Mouse (Mus musculus) midbrain, embryonic 15.5 days (tissue): ENCODE data around the gene Mitf. TPM values are rescaled to one million over a fixed set of nuclear protein-coding genes. Genes with fewer than 3 reads are reported as not detected.

Experiments
- ATAC-seq: fragments of 200-750 bp; cut with Nextera tagmentation; replicated peaks from 2 replicates; pipeline ENCODE4 v1.8.0; 2017; ENCODE audit warnings: moderate TSS enrichment
- H3K27ac ChIP-seq: fragments of 300-500 bp; sonication (generic); 2 replicates; pipeline ENCODE4 v1.5.1; 2015; ENCODE audit warnings: mild to moderate bottlenecking, inconsistent platforms
- H3K27me3 ChIP-seq: fragments of 300-500 bp; sonication (generic); replicated peaks from 2 replicates; pipeline ENCODE4 v1.6.1; 2015; ENCODE audit warnings: inconsistent platforms
- H3K36me3 ChIP-seq: fragments of 300-500 bp; sonication (generic); replicated peaks from 2 replicates; pipeline ENCODE4 v1.6.1; 2015; ENCODE audit warnings: inconsistent platforms
- H3K4me1 ChIP-seq: fragments of 300-500 bp; sonication (generic); 2 replicates; pipeline ENCODE4 v1.6.1; 2015; ENCODE audit warnings: inconsistent platforms
- H3K4me2 ChIP-seq: fragments of 300-500 bp; sonication (generic); 2 replicates; pipeline ENCODE4 v1.6.1; 2015; ENCODE audit warnings: inconsistent platforms, mild to moderate bottlenecking, moderate library complexity
- H3K4me3 ChIP-seq: fragments of 300-500 bp; sonication (generic); 2 replicates; pipeline ENCODE4 v1.5.1; 2015; ENCODE audit warnings: mild to moderate bottlenecking, inconsistent platforms
- H3K9ac ChIP-seq: fragments of 300-500 bp; sonication (generic); 2 replicates; pipeline ENCODE4 v1.6.1; 2015; ENCODE audit warnings: mild to moderate bottlenecking, inconsistent platforms
- H3K9me3 ChIP-seq: fragments of 300-500 bp; sonication (generic); 2 replicates; pipeline ENCODE4 v1.6.1; 2016; ENCODE audit warnings: inconsistent platforms
- WGBS: fragments of 180-500 bp; shearing (Covaris S2); methylation state at CpG from one replicate; pipeline ENCODE4 v1.1.7; 2015; ENCODE audit warnings: mixed read lengths; 5-methylcytosine and 5-hydroxymethylcytosine counted together
- polyA plus RNA-seq: library from polyadenylated mRNA; unstranded; fragments of >200 nt; fragmentation: Nextera tagmentation; extraction: Ambion mirVana; gene quantifications from 2 replicates; pipeline ENCODE4 v1.2.1, GENCODE M21; 2015

The Mitf gene
- polyA plus RNA-seq, 1 experiment from 2014 or later: 1.1 TPM

DNA sequence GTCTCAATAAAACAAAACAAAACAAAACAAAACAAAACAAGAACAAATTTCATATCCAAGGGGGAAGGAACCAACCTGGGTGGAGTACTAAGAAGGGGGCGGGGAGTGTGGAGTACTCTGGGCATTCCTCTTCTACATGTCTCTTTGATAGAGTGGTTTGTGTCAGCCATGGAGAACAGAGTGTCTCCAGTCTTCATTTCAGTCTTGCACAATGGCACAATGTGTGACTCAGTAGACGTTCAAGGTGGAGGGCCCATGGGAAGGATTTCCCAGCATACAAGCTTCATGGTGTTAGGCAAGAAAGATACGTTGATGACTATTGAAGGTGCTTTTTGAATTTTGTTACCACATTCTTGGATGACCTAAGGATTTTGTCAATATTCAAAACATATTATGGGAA is 117.4 kb downstream of the Mitf start:
- 91% methylated on average over 3 of the region's 3 CpGs for WGBS
- H3K9me3 ChIP-seq: no peaks in the 10 kb centered on the region
- ATAC-seq: no peak
- no peaks in the 10 kb centered on the region for H3K27me3 ChIP-seq
- H3K36me3 ChIP-seq: no peaks in the 10 kb centered on the region
- no peaks in the 10 kb centered on the region for H3K4me1 ChIP-seq
- no peak overlapping the region for H3K4me3 ChIP-seq
- H3K9ac ChIP-seq: no peak overlapping the region
- no peak overlapping the region for H3K4me2 ChIP-seq
- no peak overlapping the region for H3K27ac ChIP-seq

DNA sequence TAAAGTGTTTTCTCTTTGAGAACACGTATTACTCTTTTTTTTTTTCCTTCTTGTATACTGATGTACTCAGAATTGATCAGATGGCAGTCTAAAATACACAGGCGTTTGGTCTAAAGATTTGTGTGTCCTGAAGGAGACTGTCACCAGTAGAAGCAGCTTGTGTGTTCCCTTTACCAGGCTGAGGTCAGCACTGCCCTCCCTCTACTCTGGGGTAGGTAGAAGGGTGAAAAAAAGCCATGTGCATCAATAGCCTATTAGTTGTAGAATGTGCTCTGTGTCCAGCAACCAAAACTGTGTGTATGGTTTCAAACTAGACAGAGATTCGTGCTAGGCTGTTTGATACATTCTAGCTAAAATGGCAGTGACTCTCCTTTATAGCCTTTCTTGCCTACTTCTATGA is 122.2 kb downstream of the Mitf start:
- H3K4me2 ChIP-seq: no peak overlapping the region
- no peaks in the 10 kb centered on the region for H3K9me3 ChIP-seq
- H3K9ac ChIP-seq: no peak overlapping the region
- no peak overlapping the region for H3K27ac ChIP-seq
- no peak for ATAC-seq
- H3K4me1 ChIP-seq: no peaks in the 10 kb centered on the region
- H3K27me3 ChIP-seq: no peaks in the 10 kb centered on the region
- H3K4me3 ChIP-seq: no peak overlapping the region
- no peaks in the 10 kb centered on the region for H3K36me3 ChIP-seq
- WGBS: 63% methylated on average over 3 of the region's 3 CpGs

DNA sequence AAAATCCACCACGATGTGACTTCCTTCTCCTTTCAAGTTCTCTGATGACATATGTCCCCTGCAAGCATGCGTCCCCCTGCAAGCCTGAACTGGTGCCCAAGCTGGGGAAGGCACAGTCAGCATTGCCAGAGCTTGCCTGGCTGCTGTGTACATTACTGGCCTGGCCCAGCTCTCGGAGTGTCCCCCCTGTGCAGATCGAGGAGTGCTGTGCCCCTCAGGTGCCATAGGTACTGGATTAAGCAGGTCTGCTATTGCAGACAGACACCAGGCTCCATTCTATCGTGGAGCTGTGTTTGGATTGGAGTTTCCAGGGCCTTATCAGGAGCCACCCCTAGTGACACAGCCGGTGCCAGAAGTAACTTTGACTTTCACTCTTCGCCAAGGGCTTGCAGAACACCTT is 122.6 kb downstream of the Mitf start:
- H3K27ac ChIP-seq: no peak overlapping the region
- no peaks in the 10 kb centered on the region for H3K27me3 ChIP-seq
- ATAC-seq: no peak
- WGBS: 73% methylated on average over 7 of the region's 7 CpGs
- no peak overlapping the region for H3K4me3 ChIP-seq
- no peaks in the 10 kb centered on the region for H3K4me1 ChIP-seq
- no peaks in the 10 kb centered on the region for H3K9me3 ChIP-seq
- no peak overlapping the region for H3K4me2 ChIP-seq
- H3K9ac ChIP-seq: no peak overlapping the region
- H3K36me3 ChIP-seq: no peaks in the 10 kb centered on the region

GRCm38 (mm10) chr6:97937139-97937538 is 130.3 kb downstream of the Mitf start:
- no peaks in the 10 kb centered on the region for H3K9me3 ChIP-seq
- ATAC-seq: no peak
- H3K4me3 ChIP-seq: no peak overlapping the region
- H3K36me3 ChIP-seq: no peaks in the 10 kb centered on the region
- no peak overlapping the region for H3K27ac ChIP-seq
- H3K9ac ChIP-seq: no peak overlapping the region
- H3K4me2 ChIP-seq: no peak overlapping the region
- H3K27me3 ChIP-seq: no peaks in the 10 kb centered on the region
- WGBS: 69% methylated on average over 5 of the region's 5 CpGs
- H3K4me1 ChIP-seq: peaks cover 12% of the 10 kb centered on the region

DNA sequence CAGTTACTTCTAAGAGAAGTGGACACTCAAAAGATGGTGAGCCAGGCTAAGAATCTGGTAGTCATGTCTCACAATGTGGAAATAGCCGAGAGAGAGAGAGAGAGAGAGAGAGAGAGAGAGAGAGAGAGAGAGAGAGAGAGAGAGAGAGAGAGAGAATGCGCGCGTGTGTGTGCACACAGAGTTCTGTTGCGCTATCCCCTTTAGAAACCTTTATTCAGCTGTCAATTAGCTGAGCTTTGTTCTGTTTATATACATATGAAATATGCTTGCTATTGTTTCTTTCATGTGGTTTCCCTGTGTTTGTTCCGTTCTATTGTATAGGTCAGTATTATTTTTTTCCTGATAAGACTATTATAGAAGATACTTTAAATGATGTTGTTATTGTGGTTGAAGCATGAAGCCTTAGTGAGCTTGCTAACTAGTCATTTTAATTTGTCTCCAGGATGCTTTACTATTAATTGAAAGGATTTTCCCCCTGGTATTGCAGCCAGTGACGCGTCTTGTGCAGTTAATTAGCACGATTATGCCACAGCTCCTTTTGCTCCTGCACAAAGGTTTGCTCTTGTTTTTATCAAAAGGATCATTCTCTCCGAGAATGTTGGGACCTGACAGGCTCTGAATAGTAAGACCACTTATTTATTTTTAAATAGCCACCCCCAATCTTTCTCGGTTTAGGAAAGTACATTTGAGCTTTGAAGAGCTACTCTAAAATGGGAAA is 131.2 kb downstream of the Mitf start:
- Histone ChIP-seq H3K27ac (0 out of 2 replicates have a peak overlapping the region, but pooled peaks have one; percentile 38), H3K27me3 (no peaks in the 10 kb centered on the region), H3K4me3 (no peak overlapping the region), H3K36me3 (no peaks in the 10 kb centered on the region), H3K4me1 (peaks cover 12% of the 10 kb centered on the region), H3K9ac (no peak overlapping the region), H3K4me2 (peak overlapping the region; percentile 36), H3K9me3 (no peaks in the 10 kb centered on the region)
- ATAC-seq: 0 out of 2 replicates have a peak, but pooled peaks have one; percentile 33
- WGBS: 13% methylated on average over 11 of the region's 11 CpGs

- H3K9me3 ChIP-seq: no peaks in the 10 kb centered on the region
- no peaks in the 10 kb centered on the region for H3K36me3 ChIP-seq
- H3K9ac ChIP-seq: no peak overlapping the region
- H3K4me2 ChIP-seq: no peak overlapping the region
- no peak overlapping the region for H3K27ac ChIP-seq
- peaks cover 12% of the 10 kb centered on the region for H3K4me1 ChIP-seq
- H3K4me3 ChIP-seq: no peak overlapping the region
- H3K27me3 ChIP-seq: no peaks in the 10 kb centered on the region
- ATAC-seq: no peak
- WGBS: 78% methylated on average over 12 of the region's 12 CpGs
These were observed 134.1 kb downstream of the Mitf start for GRCm38 (mm10) chr6:97940916-97941315.

- no peak overlapping the region for H3K9ac ChIP-seq
- peaks cover 11% of the 10 kb centered on the region; the same call in 1 of the 2 replicates for H3K4me1 ChIP-seq
- H3K4me3 ChIP-seq: no peak overlapping the region
- H3K27me3 ChIP-seq: no peaks in the 10 kb centered on the region
- H3K4me2 ChIP-seq: no peak overlapping the region
- WGBS: 37% methylated on average over 13 of the region's 13 CpGs
- no peak for ATAC-seq
- no peaks in the 10 kb centered on the region for H3K36me3 ChIP-seq
- no peaks in the 10 kb centered on the region for H3K9me3 ChIP-seq
- 0 out of 2 replicates have a peak overlapping the region, but pooled peaks have one; percentile 55 for H3K27ac ChIP-seq
These were observed 143.4 kb downstream of the Mitf start for GRCm38 (mm10) chr6:97950033-97950881.

GRCm38 (mm10) chr6:97950882-97951245 is 144.0 kb downstream of the Mitf start:
- H3K27me3 ChIP-seq: no peaks in the 10 kb centered on the region
- no peak overlapping the region for H3K9ac ChIP-seq
- H3K4me1 ChIP-seq: peaks cover 11% of the 10 kb centered on the region; the same call in 1 of the 2 replicates
- H3K9me3 ChIP-seq: no peaks in the 10 kb centered on the region
- no peaks in the 10 kb centered on the region for H3K36me3 ChIP-seq
- H3K4me2 ChIP-seq: no peak overlapping the region
- H3K4me3 ChIP-seq: no peak overlapping the region
- no peak for ATAC-seq
- 49% methylated on average over 2 of the region's 2 CpGs for WGBS
- no peak overlapping the region for H3K27ac ChIP-seq

GRCm38 (mm10) chr6:97951711-97952110 is 144.9 kb downstream of the Mitf start:
- Histone ChIP-seq H3K4me1 (peaks cover 11% of the 10 kb centered on the region; the same call in 1 of the 2 replicates), H3K9me3 (no peaks in the 10 kb centered on the region), H3K27me3 (no peaks in the 10 kb centered on the region), H3K36me3 (no peaks in the 10 kb centered on the region), H3K4me2 (no peak overlapping the region), H3K9ac (no peak overlapping the region), H3K27ac (no peak overlapping the region), H3K4me3 (no peak overlapping the region)
- 67% methylated on average over 1 of the region's 1 CpGs for WGBS
- ATAC-seq: no peak

GRCm38 (mm10) chr6:97952845-97953244 is 146.0 kb downstream of the Mitf start:
- Histone ChIP-seq H3K9ac (no peak overlapping the region), H3K4me2 (no peak overlapping the region), H3K4me1 (peaks cover 11% of the 10 kb centered on the region; the same call in 1 of the 2 replicates), H3K36me3 (no peaks in the 10 kb centered on the region), H3K27me3 (no peaks in the 10 kb centered on the region), H3K9me3 (no peaks in the 10 kb centered on the region), H3K27ac (no peak overlapping the region), H3K4me3 (no peak overlapping the region)
- ATAC-seq: no peak
- WGBS: 76% methylated on average over 8 of the region's 8 CpGs

DNA sequence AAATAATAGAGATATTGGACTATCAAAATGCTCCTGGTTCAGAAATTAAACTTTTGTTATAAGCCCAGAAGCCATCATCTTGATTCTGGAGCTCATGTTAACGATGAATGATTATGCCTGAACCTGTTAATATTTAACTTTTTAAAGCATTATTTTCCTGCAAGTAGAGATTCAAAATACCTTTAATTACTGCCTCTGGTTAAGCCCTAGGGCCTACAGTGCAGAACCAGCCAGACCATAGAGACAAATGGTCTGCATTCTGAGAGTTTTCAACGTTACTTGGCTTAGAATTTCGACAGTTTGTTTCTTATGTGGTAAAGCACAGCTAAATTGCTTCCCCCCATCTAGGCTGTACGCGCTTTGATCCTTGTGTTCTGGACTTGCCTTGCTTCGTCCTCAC is 149.3 kb downstream of the Mitf start:
- no peak overlapping the region for H3K9ac ChIP-seq
- 81% methylated on average over 6 of the region's 6 CpGs for WGBS
- no peaks in the 10 kb centered on the region for H3K36me3 ChIP-seq
- ATAC-seq: no peak
- H3K4me3 ChIP-seq: no peak overlapping the region
- H3K27ac ChIP-seq: no peak overlapping the region
- no peaks in the 10 kb centered on the region for H3K4me1 ChIP-seq
- no peak overlapping the region for H3K4me2 ChIP-seq
- H3K27me3 ChIP-seq: no peaks in the 10 kb centered on the region
- H3K9me3 ChIP-seq: no peaks in the 10 kb centered on the region

GRCm38 (mm10) chr6:97956636-97957035 is 149.8 kb downstream of the Mitf start:
- no peak overlapping the region for H3K9ac ChIP-seq
- H3K36me3 ChIP-seq: no peaks in the 10 kb centered on the region
- H3K4me2 ChIP-seq: no peak overlapping the region
- no peaks in the 10 kb centered on the region for H3K4me1 ChIP-seq
- no peaks in the 10 kb centered on the region for H3K27me3 ChIP-seq
- 92% methylated on average over 10 of the region's 10 CpGs for whole genome bisulfite sequencing
- no peak overlapping the region for H3K4me3 ChIP-seq
- no peak overlapping the region for H3K27ac ChIP-seq
- no peak for ATAC-seq
- H3K9me3 ChIP-seq: no peaks in the 10 kb centered on the region
